Comparison of ENCODE assay signal across 16 mouse cellular contexts in genomic region chr13:35512029-35512507, GRCm38 (mm10).
DNase-seq lines count a peak whose midpoint lies in the region; ATAC-seq lines count a peak whose summit lies in the region.
"Had no signal": no experiment of that assay in that cellular context is flagged by ENCODE, and none has a peak within 500 bp of the region (broad histone marks: within the 10 kb centered on the region; RNA-seq: fewer than 3 reads in every experiment).

No protein-coding gene starts in this region.

- 55% methylated on average over 8 of the region's 8 CpGs for WGBS in heart, embryonic 11.5 days (ENCODE audit: insufficient replicate concordance)

- no peaks in the 10 kb centered on the region for H3K27me3 ChIP-seq in heart, embryonic 11.5 days (ENCODE audit: control insufficient read depth, insufficient read depth, low read length)
- H3K27me3 ChIP-seq: liver, embryonic 12.5 days; Patski had no signal

- H3K9ac ChIP-seq in heart, embryonic 11.5 days (ENCODE audit: low read depth, low read length) = no peak overlapping the region
- H3K9ac ChIP-seq: forebrain, postnatal 0 days; hindbrain, embryonic 14.5 days; liver, embryonic 12.5 days had no signal

- H3K4me2 ChIP-seq in heart, embryonic 11.5 days = no peak overlapping the region
- H3K4me2 ChIP-seq: hindbrain, embryonic 14.5 days; liver, embryonic 12.5 days had no signal

- no peaks in the 10 kb centered on the region for H3K36me3 ChIP-seq in heart, embryonic 11.5 days (ENCODE audit: control insufficient read depth, insufficient read depth, low read length)
- H3K36me3 ChIP-seq: liver, embryonic 12.5 days had no signal

- ATAC-seq in megakaryocyte progenitor cell, adult 5-6 weeks (replicated peaks; ENCODE audit: poor library complexity) = peak; percentile 75
- no peak for ATAC-seq in heart, embryonic 11.5 days (replicated peaks; ENCODE audit: insufficient number of reproducible peaks, low FRiP score, low TSS enrichment)
- no peak for ATAC-seq in inflammation-experienced regulatory T-cells, adult 6 months
- ATAC-seq: forebrain, postnatal 0 days; liver, embryonic 12.5 days; Patski had no signal

- no peak overlapping the region for H3K27ac ChIP-seq in heart, embryonic 11.5 days (ENCODE audit: low read depth, low read length)
- H3K27ac ChIP-seq: hindbrain, embryonic 14.5 days; left cerebral cortex, adult 2 months; liver, embryonic 12.5 days had no signal

- DNase-seq in right cerebral cortex, adult 2 months (ENCODE audit: low spot score in 2 of 2) = peak; percentile 56 to 59
- no peak for DNase-seq in right cerebral cortex, postnatal 4 days
- DNase-seq in frontal cortex, postnatal 25 days (ENCODE audit: low spot score in 2 of 2) = peak; percentile 13 to 20
- no peak for DNase-seq in adipocyte (ENCODE audit: low spot score)
- DNase-seq: cerebellum, adult 18-20 months; embryo, embryonic 11 days; forebrain, postnatal 0 days; heart, postnatal 10 days; midbrain, embryonic 14.5 days had no signal

- no peaks in the 10 kb centered on the region for H3K9me3 ChIP-seq in heart, embryonic 11.5 days (replicated peaks; ENCODE audit: control insufficient read depth, low read length)
- H3K9me3 ChIP-seq: liver, embryonic 12.5 days had no signal

- H3K4me1 ChIP-seq in heart, embryonic 11.5 days (ENCODE audit: control insufficient read depth, insufficient read depth, low read length) = no peaks in the 10 kb centered on the region

- H3K4me3 ChIP-seq in heart, embryonic 11.5 days (ENCODE audit: low read depth, low read length) = no peak overlapping the region
- H3K4me3 ChIP-seq: left cerebral cortex, adult 2 months; liver, embryonic 12.5 days had no signal

Comparison
In these comparisons a context has a peak if more than half of its experiments do, and no peak if none do; other contexts are left out.
1. DNase-seq: peak in right cerebral cortex, adult 2 months (2 of 2) and frontal cortex, postnatal 25 days (2 of 2); none in right cerebral cortex, postnatal 4 days (single experiment) and adipocyte (single experiment).